Mouse (Mus musculus): ENCODE measurements around the gene Pum3.

DNA sequence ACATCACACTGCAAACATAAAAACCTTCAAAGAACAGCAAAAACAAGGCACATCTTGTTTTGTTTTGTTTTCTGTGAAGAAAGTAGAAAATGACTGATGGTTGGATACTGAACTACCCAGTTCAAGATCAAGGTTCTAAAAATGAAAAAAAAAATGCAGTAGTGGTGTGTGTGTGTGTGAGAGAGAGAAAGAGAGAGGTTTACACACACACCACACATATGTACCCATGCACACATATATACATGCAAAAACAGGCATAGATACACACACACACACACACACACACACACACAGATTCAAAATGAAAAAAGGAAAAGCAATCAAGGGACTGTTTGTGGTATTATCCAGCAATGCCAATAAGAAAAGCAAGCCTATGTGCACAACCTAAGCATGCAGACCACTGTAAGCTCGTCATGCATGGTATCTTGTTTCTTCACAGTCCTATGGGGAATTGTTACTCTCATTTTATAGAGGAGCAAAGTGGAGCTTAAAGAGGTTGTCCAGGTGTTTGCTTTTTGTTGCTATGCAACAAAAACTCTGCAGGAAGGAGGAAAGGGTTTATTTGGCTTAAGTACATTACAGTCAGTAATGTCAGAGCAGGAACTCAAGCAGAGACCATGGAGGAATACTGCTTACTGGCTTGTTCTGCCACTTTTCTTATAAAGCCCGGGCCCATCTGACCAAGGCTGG is 49.8 kb downstream of the Pum3 start:
- TF ChIP-seq CTCF (IDR thresholded peaks at IDR 0.05; ENCODE audit: control insufficient read depth, insufficient read depth, low read length) (no peak), POLR2A (IDR thresholded peaks at IDR 0.05; ENCODE audit: borderline replicate concordance, control insufficient read depth, low read depth, low read length) (no peak)

Measured in bone marrow, adult 2 months (tissue).